Mouse (Mus musculus): ENCODE results near the gene Gba. TPM values are rescaled to one million over a fixed set of nuclear protein-coding genes. Genes with fewer than 3 reads are reported as not detected.

The Gba gene
- total RNA-seq, 2 experiments from 2014 or later = 64.2 to 70.6 TPM

GRCm38 (mm10) chr3:89182531-89183057, 20.1 kb upstream of the Gba start:
- DNase-seq = no peak

GRCm38 (mm10) chr3:89183058-89183958, 19.4 kb upstream of the Gba start, which contains the start of gene Fam189b:
Gene Fam189b, plus strand, starts transcription at chr3:89183143.
- peak; percentile 89 to 94 for DNase-seq

GRCm38 (mm10) chr3:89183959-89184315, 18.8 kb upstream of the Gba start:
- no peak for DNase-seq

- DNase-seq = no peak
Measured at GRCm38 (mm10) chr3:89187197-89187596, 15.5 kb upstream of the Gba start.

GRCm38 (mm10) chr3:89187690-89188477, 14.8 kb upstream of the Gba start:
- no peak for DNase-seq

- no peak for DNase-seq
Measured at GRCm38 (mm10) chr3:89188478-89188875, 14.3 kb upstream of the Gba start.

- DNase-seq = no peak
Measured at GRCm38 (mm10) chr3:89190436-89190835, 12.3 kb upstream of the Gba start.

- no peak for DNase-seq
Measured at GRCm38 (mm10) chr3:89193351-89193750, 9.4 kb upstream of the Gba start.

- DNase-seq = no peak
Measured at GRCm38 (mm10) chr3:89193853-89194252, 8.9 kb upstream of the Gba start.

GRCm38 (mm10) chr3:89195979-89196877, 6.5 kb upstream of the Gba start:
- peak; percentile 91 to 93 for DNase-seq

- no peak for DNase-seq
Measured at GRCm38 (mm10) chr3:89199839-89200238, 2.9 kb upstream of the Gba start.

- no peak for DNase-seq
Measured at GRCm38 (mm10) chr3:89203142-89203514, 400 bp downstream of the Gba start.

GRCm38 (mm10) chr3:89206079-89206478, 3.4 kb downstream of the Gba start:
- no peak for DNase-seq

GRCm38 (mm10) chr3:89206695-89207094, 4.0 kb downstream of the Gba start:
- DNase-seq = no peak

GRCm38 (mm10) chr3:89208075-89208657, 5.4 kb downstream of the Gba start:
- no peak for DNase-seq

GRCm38 (mm10) chr3:89208736-89209135, 6.0 kb downstream of the Gba start:
- no peak for DNase-seq

GRCm38 (mm10) chr3:89209731-89210130, 7.0 kb downstream of the Gba start:
- DNase-seq = no peak

GRCm38 (mm10) chr3:89210162-89210561, 7.4 kb downstream of the Gba start:
- DNase-seq = no peak

GRCm38 (mm10) chr3:89210731-89211130, 8.0 kb downstream of the Gba start:
- DNase-seq = peak; percentile 57 to 71

- peak; percentile 95 to 98 for DNase-seq
Measured at GRCm38 (mm10) chr3:89213803-89214530, 11.2 kb downstream of the Gba start.
